Mouse (Mus musculus) embryonic facial prominence, embryonic 12.5 days (tissue): ENCODE data around the gene Ermap. TPM values are rescaled to one million over a fixed set of nuclear protein-coding genes. Genes with fewer than 3 reads are reported as not detected.

Source experiments
- ATAC-seq: fragments of 200-750 bp; cut with Nextera tagmentation; 2 replicates; pipeline ENCODE4 v1.8.0; 2017; ENCODE audit not compliant: insufficient number of reproducible peaks, insufficient read depth, low FRiP score, low TSS enrichment
- H3K27ac ChIP-seq: fragments of 300-500 bp; sonication (generic); 2 replicates; pipeline ENCODE4 v1.5.1; 2016; ENCODE audit warnings: mild to moderate bottlenecking
- H3K27me3 ChIP-seq: fragments of 300-500 bp; sonication (generic); 2 replicates; pipeline ENCODE4 v1.6.1; 2016; ENCODE audit warnings: mild to moderate bottlenecking, moderate library complexity
- H3K36me3 ChIP-seq: fragments of 300-500 bp; sonication (generic); 2 replicates; pipeline ENCODE4 v1.6.1; 2016; ENCODE audit warnings: mild to moderate bottlenecking
- H3K4me1 ChIP-seq: fragments of 300-500 bp; sonication (generic); 2 replicates; pipeline ENCODE4 v1.6.1; 2016
- H3K4me2 ChIP-seq: fragments of 300-500 bp; sonication (generic); replicated peaks from 2 replicates; pipeline ENCODE4 v1.6.1; 2016; ENCODE audit warnings: mild to moderate bottlenecking, moderate library complexity
- H3K4me3 ChIP-seq: fragments of 300-500 bp; sonication (generic); 2 replicates; pipeline ENCODE4 v1.5.1; 2016; ENCODE audit warnings: mild to moderate bottlenecking
- H3K9ac ChIP-seq: fragments of 300-500 bp; sonication (generic); 2 replicates; pipeline ENCODE4 v1.6.1; 2016; ENCODE audit warnings: mild to moderate bottlenecking, moderate library complexity
- H3K9me3 ChIP-seq: fragments of 300-500 bp; sonication (generic); 2 replicates; pipeline ENCODE4 v1.6.1; 2016; ENCODE audit warnings: mild to moderate bottlenecking, moderate library complexity
- WGBS: fragments of 180-500 bp; shearing (Covaris S2); methylation state at CpG from one replicate; pipeline ENCODE4 v1.1.7; 2016; 5-methylcytosine and 5-hydroxymethylcytosine counted together
- polyA plus RNA-seq: library from polyadenylated mRNA; unstranded; fragments of >200 nt; fragmentation: Nextera tagmentation; extraction: Ambion mirVana; gene quantifications from 2 replicates; pipeline ENCODE4 v1.2.1, GENCODE M21; 2016

Ermap gene
- polyA plus RNA-seq, 1 experiment from 2014 or later: 8.9 TPM

DNA sequence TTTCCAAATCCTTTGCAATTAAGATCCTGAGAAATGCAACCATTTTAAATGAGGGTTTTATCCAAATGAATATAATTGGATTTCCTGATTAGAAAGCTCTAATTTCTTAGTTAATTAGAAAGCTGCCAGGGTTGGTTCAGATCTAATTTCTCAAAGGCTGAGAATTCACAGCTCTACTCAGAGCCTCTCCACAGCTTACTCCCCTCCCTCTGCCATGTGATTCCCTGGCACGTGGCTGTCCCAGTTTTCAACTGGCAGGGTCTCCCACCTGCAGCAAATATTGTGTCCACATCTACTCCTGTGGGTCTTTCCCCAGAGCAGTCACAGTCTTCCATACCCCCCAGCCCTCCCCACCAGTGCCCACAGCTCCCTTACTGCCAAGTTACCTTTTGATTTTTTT lies 6.3 kb downstream of the Ermap start:
- 48% methylated on average over 1 of the region's 1 CpGs for WGBS
- no peak for ATAC-seq

GRCm38 (mm10) chr4:119181456-119181855 lies 8.4 kb downstream of the Ermap start:
- Histone ChIP-seq H3K4me3 (no peak overlapping the region), H3K9me3 (no peaks in the 10 kb centered on the region)

More for the DNA sequence above, 6.3 kb downstream of the Ermap start:
- no peak overlapping the region for H3K4me2 ChIP-seq
- no peak overlapping the region for H3K27ac ChIP-seq
- no peaks in the 10 kb centered on the region for H3K4me1 ChIP-seq
- no peak overlapping the region for H3K4me3 ChIP-seq
- H3K36me3 ChIP-seq: no peaks in the 10 kb centered on the region
- no peak overlapping the region for H3K9ac ChIP-seq
- H3K27me3 ChIP-seq: no peaks in the 10 kb centered on the region; the same call in 1 of the 2 replicates
- H3K9me3 ChIP-seq: no peaks in the 10 kb centered on the region

DNA sequence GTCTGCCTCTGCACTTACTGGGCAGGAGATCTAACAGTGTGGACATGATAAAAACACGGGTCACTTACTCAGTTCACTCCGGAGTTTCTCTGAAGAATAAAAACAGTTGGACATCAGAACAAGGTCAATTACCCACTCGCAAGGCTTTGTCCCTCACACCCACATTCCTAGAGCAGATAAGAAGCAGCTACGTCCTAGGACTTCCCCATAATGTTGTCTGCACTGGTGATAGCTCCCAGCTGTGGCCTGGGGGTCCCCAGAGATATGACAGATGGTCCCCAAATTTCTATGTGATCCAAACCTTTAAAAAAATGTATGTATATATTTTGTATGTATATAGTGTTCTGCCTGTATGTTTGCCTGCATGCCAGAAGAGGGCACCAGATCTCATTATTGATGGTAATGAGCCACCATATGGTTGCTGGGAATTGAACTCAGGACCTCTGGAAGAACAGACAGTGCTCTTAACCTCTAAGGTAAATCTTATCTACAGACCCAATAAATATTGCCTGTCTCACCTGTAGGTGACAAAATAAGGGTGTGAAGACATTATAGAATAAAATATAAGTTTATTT lies 9.6 kb downstream of the Ermap start:
- Histone ChIP-seq H3K27ac (no peak overlapping the region), H3K27me3 (no peaks in the 10 kb centered on the region), H3K4me2 (no peak overlapping the region), H3K4me3 (no peak overlapping the region), H3K9me3 (no peaks in the 10 kb centered on the region), H3K9ac (no peak overlapping the region), H3K36me3 (no peaks in the 10 kb centered on the region), H3K4me1 (no peaks in the 10 kb centered on the region)
- ATAC-seq: no peak
- 62% methylated on average over 4 of the region's 4 CpGs for WGBS

More at GRCm38 (mm10) chr4:119181456-119181855, 8.4 kb downstream of the Ermap start:
- H3K4me1 ChIP-seq: no peaks in the 10 kb centered on the region
- H3K27ac ChIP-seq: no peak overlapping the region
- WGBS: 89% methylated on average over 9 of the region's 9 CpGs
- H3K36me3 ChIP-seq: no peaks in the 10 kb centered on the region
- ATAC-seq: no peak
- H3K9ac ChIP-seq: no peak overlapping the region
- no peaks in the 10 kb centered on the region for H3K27me3 ChIP-seq
- no peak overlapping the region for H3K4me2 ChIP-seq

- no peak overlapping the region for H3K9ac ChIP-seq
- no peak overlapping the region for H3K4me3 ChIP-seq
- WGBS: 75% methylated on average over 18 of the region's 18 CpGs
- no peaks in the 10 kb centered on the region for H3K9me3 ChIP-seq
- no peak overlapping the region for H3K27ac ChIP-seq
- no peak overlapping the region for H3K4me2 ChIP-seq
- no peak for ATAC-seq
- no peaks in the 10 kb centered on the region for H3K27me3 ChIP-seq
- no peaks in the 10 kb centered on the region for H3K36me3 ChIP-seq
- H3K4me1 ChIP-seq: peaks cover under 1% of the 10 kb centered on the region; the same call in 1 of the 2 replicates
Measured at GRCm38 (mm10) chr4:119178331-119178730, 11.5 kb downstream of the Ermap start.

- Histone ChIP-seq H3K9me3 (no peaks in the 10 kb centered on the region), H3K4me1 (peaks cover 7% of the 10 kb centered on the region; the same call in 1 of the 2 replicates), H3K4me3 (no peak overlapping the region), H3K36me3 (no peaks in the 10 kb centered on the region), H3K27me3 (no peaks in the 10 kb centered on the region), H3K4me2 (no peak overlapping the region), H3K9ac (no peak overlapping the region), H3K27ac (no peak overlapping the region)
- 77% methylated on average over 5 of the region's 5 CpGs for WGBS
- no peak for ATAC-seq
Measured at GRCm38 (mm10) chr4:119177702-119178101, 12.1 kb downstream of the Ermap start.

- peak within 1 kb of the TSS; percentile 85 for H3K9ac ChIP-seq
- H3K36me3 ChIP-seq: peaks cover 20% of the 10 kb centered on the region
- H3K4me3 ChIP-seq: peak within 1 kb of the TSS; percentile 79
- H3K27me3 ChIP-seq: no peaks in the 10 kb centered on the region
- peak; percentile 100 for ATAC-seq
- peaks cover 13% of the 10 kb centered on the region; the same call in 1 of the 2 replicates for H3K4me1 ChIP-seq
- no peak within 1 kb of the TSS for H3K27ac ChIP-seq
- under 1% methylated on average over 40 of the region's 40 CpGs for WGBS
- no peaks in the 10 kb centered on the region for H3K9me3 ChIP-seq
- H3K4me2 ChIP-seq: peak within 1 kb of the TSS; percentile 83
Measured at GRCm38 (mm10) chr4:119173851-119174453, 15.9 kb downstream of the Ermap start, which contains the start of gene Zfp691. Gene Zfp691 (minus strand): TSS chr4:119174195.

GRCm38 (mm10) chr4:119172919-119173650 lies 16.7 kb downstream of the Ermap start:
- Histone ChIP-seq H3K4me3 (peak overlapping the region; percentile 79), H3K36me3 (peaks cover 26% of the 10 kb centered on the region), H3K4me1 (peaks cover 13% of the 10 kb centered on the region; the same call in 1 of the 2 replicates), H3K4me2 (peak overlapping the region; percentile 83), H3K9ac (peak overlapping the region; percentile 85), H3K9me3 (no peaks in the 10 kb centered on the region), H3K27me3 (no peaks in the 10 kb centered on the region), H3K27ac (no peak overlapping the region)
- ATAC-seq: no peak
- WGBS: 44% methylated on average over 18 of the region's 18 CpGs

DNA sequence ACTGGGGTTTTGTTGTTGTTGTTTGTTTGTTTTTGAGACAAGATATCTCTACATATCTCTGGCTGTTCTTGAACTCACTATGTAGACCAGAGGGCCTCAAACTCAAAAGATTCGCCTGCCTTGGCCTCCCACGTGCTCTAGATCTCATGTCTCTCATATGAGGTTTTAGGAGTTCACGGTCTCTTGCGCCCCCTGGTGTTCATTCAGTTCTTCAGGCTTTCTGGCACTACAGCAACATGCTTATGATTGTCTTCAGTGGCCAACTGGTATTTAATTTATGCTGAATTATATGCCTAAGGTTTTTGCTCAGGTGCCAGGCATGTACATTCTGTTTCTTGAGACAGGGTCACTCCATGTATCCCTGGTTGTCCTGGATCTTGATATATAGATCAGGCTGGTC lies 22.1 kb downstream of the Ermap start:
- no peak for ATAC-seq
- Histone ChIP-seq H3K36me3 (peaks cover 26% of the 10 kb centered on the region), H3K27me3 (no peaks in the 10 kb centered on the region), H3K27ac (no peak overlapping the region), H3K4me1 (0 out of 2 replicates have a peak, but pooled peaks cover 5% of the 10 kb centered on the region), H3K9me3 (no peaks in the 10 kb centered on the region), H3K9ac (no peak overlapping the region), H3K4me2 (no peak overlapping the region), H3K4me3 (no peak overlapping the region)
- WGBS: 9% methylated on average over 4 of the region's 4 CpGs

DNA sequence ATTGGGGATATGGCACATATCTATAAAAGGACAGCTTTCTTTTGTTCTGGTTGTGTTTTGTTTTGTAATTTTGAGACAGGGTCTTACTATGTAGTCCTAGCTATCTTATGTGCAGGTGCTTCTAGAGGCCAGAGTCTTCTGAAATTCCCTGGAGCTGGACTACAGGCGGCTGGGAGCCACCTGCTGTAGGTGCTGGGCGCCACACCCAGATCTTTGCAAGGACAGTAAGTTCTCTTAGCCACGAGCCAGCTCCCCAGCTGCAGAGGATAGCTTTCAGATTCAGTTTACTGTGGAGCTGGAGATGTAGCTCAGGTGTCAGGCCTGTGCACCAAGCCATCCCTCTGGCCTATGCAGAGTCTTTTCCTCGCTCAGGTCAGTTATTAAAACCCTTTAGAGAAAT lies 22.7 kb downstream of the Ermap start:
- peaks cover 26% of the 10 kb centered on the region for H3K36me3 ChIP-seq
- no peak overlapping the region for H3K4me2 ChIP-seq
- no peak overlapping the region for H3K4me3 ChIP-seq
- H3K27ac ChIP-seq: no peak overlapping the region
- WGBS: 82% methylated on average over 4 of the region's 4 CpGs
- 0 out of 2 replicates have a peak, but pooled peaks cover 2% of the 10 kb centered on the region for H3K4me1 ChIP-seq
- no peaks in the 10 kb centered on the region for H3K27me3 ChIP-seq
- ATAC-seq: no peak
- H3K9ac ChIP-seq: no peak overlapping the region
- H3K9me3 ChIP-seq: no peaks in the 10 kb centered on the region

DNA sequence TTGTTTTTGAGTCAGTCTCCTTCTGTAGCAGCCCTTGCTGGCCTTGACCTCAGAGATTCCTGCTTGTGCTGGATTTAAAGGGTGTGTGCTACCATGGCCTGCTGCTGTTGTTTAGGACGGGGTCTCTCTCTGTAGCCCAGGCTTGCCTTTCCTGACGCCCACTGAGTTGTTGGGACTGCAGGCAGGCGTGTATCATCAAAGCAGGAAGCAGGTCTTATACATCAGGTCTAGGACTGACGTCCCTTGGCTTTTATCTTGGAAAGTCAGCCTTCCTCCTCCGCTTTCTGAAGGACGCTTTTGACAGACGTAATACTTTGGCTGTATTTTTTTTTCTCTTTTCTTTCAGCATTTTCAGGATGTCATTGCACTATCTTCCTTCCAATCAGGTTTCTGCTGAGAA lies 23.9 kb downstream of the Ermap start:
- 75% methylated on average over 7 of the region's 7 CpGs for WGBS
- H3K4me3 ChIP-seq: no peak overlapping the region

GRCm38 (mm10) chr4:119162990-119163389 lies 26.8 kb downstream of the Ermap start:
- H3K9ac ChIP-seq: no peak overlapping the region
- no peak overlapping the region for H3K4me3 ChIP-seq
- no peaks in the 10 kb centered on the region for H3K27me3 ChIP-seq
- H3K27ac ChIP-seq: no peak overlapping the region
- no peak for ATAC-seq
- H3K4me1 ChIP-seq: no peaks in the 10 kb centered on the region
- no peak overlapping the region for H3K4me2 ChIP-seq
- H3K36me3 ChIP-seq: no peaks in the 10 kb centered on the region
- no peaks in the 10 kb centered on the region for H3K9me3 ChIP-seq
- WGBS: 82% methylated on average over 4 of the region's 4 CpGs

More for the DNA sequence above, 23.9 kb downstream of the Ermap start:
- Histone ChIP-seq H3K27ac (no peak overlapping the region), H3K9me3 (no peaks in the 10 kb centered on the region), H3K36me3 (peaks cover 25% of the 10 kb centered on the region), H3K4me1 (no peaks in the 10 kb centered on the region), H3K4me2 (no peak overlapping the region), H3K9ac (no peak overlapping the region), H3K27me3 (no peaks in the 10 kb centered on the region)
- no peak for ATAC-seq

GRCm38 (mm10) chr4:119161358-119161757 lies 28.5 kb downstream of the Ermap start:
- Histone ChIP-seq H3K9me3 (no peaks in the 10 kb centered on the region), H3K4me3 (no peak overlapping the region), H3K36me3 (no peaks in the 10 kb centered on the region), H3K9ac (no peak overlapping the region), H3K4me1 (no peaks in the 10 kb centered on the region), H3K27ac (no peak overlapping the region), H3K27me3 (no peaks in the 10 kb centered on the region), H3K4me2 (no peak overlapping the region)
- whole genome bisulfite sequencing: 78% methylated on average over 3 of the region's 3 CpGs
- no peak for ATAC-seq
